Mouse (Mus musculus) spleen, embryonic (tissue): ENCODE data around the gene Mtx1.

ENCODE experiments used
- CTCF ChIA-PET: fragments of 350-600 bp; sonication (Branson Sonifier 250); formaldehyde crosslinking; loops from one replicate; lab custom pipeline; 2022; lab: Charles Lee

Mtx1 gene

DNA sequence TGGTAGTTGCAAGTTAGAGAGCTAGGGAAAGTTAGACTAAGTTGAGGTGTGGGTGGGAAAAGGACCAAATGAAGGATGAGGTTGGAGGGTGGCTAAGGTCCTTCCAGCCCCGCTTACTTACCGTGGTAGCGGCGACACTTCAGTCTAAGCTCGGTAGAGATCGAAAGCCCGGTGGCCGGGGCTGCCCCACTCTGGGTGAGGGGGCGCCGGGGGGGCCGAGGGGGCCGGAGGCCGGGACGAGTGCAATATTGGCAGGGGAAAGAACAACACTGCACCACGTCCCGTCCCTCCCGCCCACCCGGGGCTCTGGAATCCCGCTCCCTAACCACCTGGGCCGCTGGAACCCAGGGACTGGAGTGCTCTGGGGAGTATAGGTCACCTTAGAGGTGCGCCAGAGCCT lies at the start of gene Mtx1:
Gene Mtx1, minus strand, starts transcription at position 189 of the 400 bp plus-strand sequence.
- CTCF ChIA-PET = no interaction called here

DNA sequence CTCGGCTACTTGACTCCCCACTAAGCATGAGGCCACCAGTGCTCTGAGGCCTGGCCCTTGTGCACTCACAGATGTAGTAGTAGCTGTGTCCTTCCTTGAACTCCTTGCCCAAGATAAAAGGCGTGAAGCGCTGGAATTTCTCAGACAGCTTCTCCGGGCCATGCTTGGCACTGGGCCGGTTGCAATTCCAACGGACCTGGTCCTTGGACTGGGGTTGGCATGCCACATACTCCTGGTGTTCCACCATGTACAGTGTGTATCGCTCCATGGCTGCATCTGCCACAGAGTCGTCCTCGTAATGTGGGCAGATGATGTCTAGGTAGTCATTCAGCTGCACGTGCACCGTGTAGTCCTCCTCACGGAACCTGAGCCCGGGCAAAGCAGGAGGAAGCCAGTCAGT lies 49.2 kb upstream of the Mtx1 start:
- CTCF ChIA-PET = no interaction called here

- CTCF ChIA-PET = interaction anchor here (1.3 kb wide), 1 partner anchor 27 kb away, joined by 4 read pairs; no protein-coding TSS in a partner anchor
These were observed 44.9 kb upstream of the Mtx1 start for GRCm38 (mm10) chr3:89271760-89272159.

DNA sequence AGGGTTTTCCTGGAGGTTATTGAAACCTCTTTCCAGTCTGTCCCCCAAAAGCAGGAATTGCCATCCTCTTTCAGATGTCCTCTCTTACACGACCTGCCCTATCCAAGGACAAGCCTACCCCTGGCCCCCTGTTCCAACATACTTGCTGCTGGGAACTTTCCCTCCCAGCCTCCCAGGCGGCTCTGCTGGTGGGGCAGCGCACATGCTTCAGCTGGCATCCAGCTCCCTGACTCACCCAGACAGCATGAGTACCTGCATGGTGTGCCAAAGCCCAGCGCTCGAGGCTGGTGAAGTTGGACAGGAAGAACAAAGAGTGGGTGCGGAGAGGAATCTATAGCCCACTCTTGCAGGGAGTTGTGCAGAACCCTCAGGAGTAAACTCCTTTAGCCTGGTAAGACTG lies 44.0 kb upstream of the Mtx1 start:
- CTCF ChIA-PET = interaction anchor here (1.0 to 1.3 kb wide), 2 partner anchors 20 to 28 kb away, joined by 3 to 4 read pairs; no protein-coding TSS in a partner anchor

DNA sequence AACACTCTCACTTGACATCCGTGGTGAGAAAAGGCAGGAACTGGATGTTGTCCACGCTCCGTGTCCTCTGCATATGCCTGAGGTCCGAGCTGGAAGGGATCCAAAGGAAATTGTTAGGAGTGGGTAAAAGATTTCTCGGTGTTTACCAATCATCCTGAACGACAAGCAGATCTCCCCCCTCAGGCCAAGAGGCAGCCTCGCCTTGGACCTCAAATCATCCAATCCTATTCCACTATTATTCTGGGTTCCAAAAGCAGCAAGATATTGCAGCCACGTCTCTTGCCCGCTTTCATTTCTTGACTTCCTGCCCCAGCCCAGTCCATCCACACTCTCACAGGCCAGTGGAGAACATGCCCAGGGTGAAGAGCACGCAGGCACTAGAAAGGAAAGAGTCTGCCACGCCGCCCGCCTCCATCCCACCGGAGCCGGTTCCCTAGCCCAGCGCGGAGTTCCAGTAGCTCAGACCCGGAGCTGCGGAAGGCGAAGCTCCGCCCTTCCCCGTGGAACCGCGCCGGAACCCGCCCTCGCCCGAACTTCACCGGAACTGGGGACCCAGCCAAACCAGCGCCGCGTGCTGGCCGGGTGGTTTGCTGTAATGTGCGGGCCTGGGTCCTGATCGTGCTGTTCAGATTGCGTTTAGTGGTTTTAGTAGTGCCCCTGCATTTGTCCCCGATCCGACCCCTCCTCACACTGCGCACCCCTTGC lies 43.3 kb upstream of the Mtx1 start, which contains the start of gene Slc50a1:
Gene Slc50a1, minus strand, starts transcription at position 520 of the 705 bp plus-strand sequence.
- CTCF ChIA-PET = interaction anchor here (0.6 to 1.3 kb wide), 3 partner anchors 19 to 49 kb away, joined by 3 to 7 read pairs (median 4); no protein-coding TSS in a partner anchor

DNA sequence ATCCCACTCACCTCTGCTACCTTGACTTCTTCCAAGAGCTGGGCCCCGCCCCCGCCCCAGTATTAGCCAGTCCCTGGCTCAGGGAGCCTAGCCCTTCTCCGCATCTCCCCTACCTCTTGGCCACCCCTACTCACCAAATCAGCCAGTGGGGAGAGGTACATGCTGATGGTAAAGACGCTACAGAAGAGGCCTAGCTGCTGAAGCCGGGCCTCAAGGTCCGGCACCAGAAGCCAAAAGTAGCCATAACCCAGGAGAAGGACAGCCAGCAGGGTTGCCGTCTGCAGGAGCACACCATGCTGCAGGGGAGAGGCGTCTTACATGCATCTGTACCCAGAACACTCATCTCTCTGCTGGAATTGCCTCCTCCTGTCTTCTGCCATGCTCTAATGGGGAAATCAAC lies 42.0 kb upstream of the Mtx1 start:
- CTCF ChIA-PET = no interaction called here

GRCm38 (mm10) chr3:89266439-89266893 lies 39.6 kb upstream of the Mtx1 start:
- CTCF ChIA-PET = interaction anchor here (0.5 to 1.2 kb wide), 4 partner anchors 15 to 716 kb away, joined by 3 to 6 read pairs (median 4); no protein-coding TSS in a partner anchor

DNA sequence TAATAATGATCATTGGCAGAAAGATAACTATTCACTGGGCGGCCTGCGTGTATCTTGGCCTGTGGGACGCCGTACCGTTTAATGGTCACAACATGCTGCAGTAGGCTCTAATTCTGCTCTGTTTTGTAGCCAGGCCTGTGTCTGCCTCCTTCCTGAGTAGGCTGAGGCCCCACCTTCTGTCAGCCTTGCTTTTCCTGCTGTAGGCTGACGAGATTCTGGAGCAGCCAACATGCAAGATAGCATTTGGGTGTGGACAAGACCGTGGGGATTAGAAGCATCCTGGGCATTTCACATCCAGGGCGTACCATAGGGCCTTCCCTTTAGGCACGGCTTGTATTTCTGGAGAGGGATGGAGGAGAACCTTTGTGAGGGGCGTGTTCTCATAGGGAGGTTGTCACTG lies 35.5 kb upstream of the Mtx1 start:
- CTCF ChIA-PET = interaction anchor here (0.7 kb wide), 1 partner anchor 70 kb away, joined by 6 read pairs; no protein-coding TSS in a partner anchor

GRCm38 (mm10) chr3:89260211-89260610 lies 33.3 kb upstream of the Mtx1 start:
- CTCF ChIA-PET = no interaction called here

- CTCF ChIA-PET = no interaction called here
These were observed 32.2 kb upstream of the Mtx1 start, which contains the start of gene Dpm3 for GRCm38 (mm10) chr3:89259076-89259475. Gene Dpm3 (plus strand): TSS chr3:89259358.

DNA sequence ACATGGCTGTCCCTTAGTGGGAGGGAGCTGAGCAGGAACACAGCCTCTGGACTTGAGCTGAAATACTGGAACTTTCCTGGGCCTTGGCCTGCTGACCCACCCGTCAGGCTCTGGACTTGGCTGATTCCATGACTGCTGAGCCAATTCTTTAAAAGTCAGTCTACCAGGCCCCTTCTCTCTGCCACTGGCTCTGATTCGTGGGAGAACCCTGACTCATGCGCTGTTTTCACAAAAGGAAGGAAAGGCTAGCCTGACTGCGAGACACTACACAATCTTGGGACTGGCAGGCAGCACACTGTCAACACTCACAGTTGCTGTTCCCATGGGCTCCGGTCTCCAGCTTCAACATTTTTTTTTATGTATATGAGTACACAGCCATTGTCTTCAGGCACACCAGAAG lies 29.3 kb upstream of the Mtx1 start:
- CTCF ChIA-PET = no interaction called here

DNA sequence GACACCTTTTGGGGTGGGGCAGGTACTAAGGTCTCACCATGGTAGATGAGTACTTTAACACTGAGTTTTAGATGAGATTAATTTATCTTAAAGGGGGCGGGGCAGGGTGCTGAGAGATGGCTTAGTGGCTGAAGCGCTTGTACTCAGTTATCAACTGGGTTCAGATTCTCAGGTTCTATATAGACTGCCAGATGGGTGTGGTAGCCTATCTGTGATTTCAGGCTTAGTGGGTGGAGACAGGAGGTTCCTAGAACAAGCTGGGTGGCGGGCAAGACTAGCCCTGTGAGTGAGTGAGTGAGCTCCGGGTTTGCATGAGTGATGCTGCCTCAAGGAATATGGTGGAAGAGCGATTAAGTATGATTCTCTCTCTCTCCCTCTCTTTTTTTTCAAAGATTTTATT lies 28.1 kb upstream of the Mtx1 start:
- CTCF ChIA-PET = no interaction called here

- CTCF ChIA-PET = interaction anchor here (0.5 to 2.5 kb wide), 4 partner anchors 19 to 192 kb away, joined by 3 to 12 read pairs (median 6); partner anchors contain the start of genes Efna1 and Slc50a1
These were observed 24.5 kb upstream of the Mtx1 start for GRCm38 (mm10) chr3:89251365-89251895.

- CTCF ChIA-PET = interaction anchor here (0.6 to 2.5 kb wide), 4 partner anchors 20 to 54 kb away, joined by 3 to 12 read pairs (median 4); partner anchors contain the start of genes Efna1 and Slc50a1
These were observed 23.6 kb upstream of the Mtx1 start for GRCm38 (mm10) chr3:89250435-89251040.

DNA sequence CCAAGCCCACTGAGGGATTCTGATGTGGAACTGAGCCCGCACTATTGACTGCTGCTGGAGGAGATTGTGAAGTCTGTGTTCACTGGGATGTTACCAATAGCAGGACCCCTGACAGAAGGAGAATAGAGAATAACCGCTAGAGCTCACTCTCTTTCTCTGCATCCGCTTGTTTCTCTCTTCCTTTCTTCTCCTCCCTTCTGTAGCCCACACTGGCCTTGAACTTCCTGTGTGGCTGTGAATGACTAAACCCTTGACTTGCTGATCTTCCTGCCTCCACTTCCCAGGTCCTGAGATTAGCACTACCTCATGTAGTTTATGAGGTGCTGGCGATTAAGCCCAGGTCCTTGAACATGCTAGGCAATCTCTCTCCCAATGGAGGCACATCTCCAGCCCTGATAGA lies 20.6 kb upstream of the Mtx1 start:
- CTCF ChIA-PET = no interaction called here

DNA sequence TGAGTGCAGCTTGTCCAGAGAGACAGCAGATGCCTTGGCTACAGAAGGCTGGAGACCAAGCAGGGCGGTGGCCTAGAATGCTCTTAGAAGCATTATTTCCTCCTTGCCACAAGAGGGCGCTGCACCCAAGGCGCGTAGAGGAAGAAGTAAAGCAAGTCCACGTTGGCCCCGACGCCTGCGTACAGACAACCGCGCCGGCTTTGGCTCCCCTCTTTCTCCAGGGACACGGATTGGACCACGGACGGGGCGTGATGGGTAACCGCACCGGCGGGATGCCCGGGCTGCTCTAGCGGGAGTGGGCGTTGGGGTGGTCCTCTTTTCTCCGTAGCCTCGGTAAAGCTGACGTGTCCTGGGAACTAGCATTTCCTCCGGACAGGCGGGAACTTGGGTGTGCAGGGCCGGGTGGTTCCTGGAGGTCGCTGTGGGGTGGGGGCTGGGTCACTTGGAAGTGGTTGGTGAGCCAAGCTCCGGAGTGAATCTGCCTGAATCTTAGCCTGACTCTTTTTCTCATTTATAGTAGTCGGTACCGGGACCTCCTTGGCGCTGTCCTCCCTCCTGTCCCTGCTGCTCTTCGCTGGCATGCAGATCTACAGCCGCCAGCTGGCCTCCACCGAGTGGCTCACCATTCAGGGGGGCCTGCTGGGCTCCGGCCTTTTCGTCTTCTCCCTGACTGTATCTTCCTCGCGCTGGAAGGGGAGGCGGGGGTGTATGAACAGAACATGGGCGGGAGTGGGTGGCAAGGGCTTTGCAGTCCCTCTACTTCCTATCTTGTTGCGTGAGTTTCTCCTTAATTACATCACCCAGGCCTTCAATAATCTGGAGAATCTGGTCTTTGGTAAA lies 19.6 kb upstream of the Mtx1 start, which contains the start of gene Trim46:
Gene Trim46, minus strand, starts transcription at position 49 of the 840 bp plus-strand sequence.
- CTCF ChIA-PET = interaction anchor here (0.6 to 1.5 kb wide), 5 partner anchors 20 to 358 kb away, joined by 3 to 6 read pairs (median 5); partner anchors contain the start of genes Efna1 and Gba

DNA sequence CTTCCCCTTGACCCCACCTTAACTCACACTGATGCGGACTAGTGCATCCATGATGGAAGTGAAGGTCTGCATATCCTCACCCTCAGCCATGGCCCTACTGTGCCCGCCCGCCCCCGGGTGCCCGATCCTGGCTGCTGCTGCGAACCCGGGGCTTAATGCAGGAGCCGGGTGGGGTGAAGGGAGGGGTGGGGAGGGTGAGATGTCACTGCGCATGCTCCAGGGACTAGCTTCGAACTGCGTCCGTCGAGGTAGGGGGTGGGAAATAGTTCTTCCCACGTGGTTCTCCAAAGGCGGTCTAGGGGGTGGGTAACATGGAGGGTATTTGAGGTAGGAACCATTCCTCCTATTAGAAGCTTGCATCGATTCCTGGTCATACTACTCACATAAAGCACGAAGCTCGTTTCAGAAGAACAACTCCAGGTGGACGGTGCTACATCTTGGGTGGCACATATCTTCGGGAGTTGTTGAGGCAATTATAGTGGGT lies 18.8 kb upstream of the Mtx1 start, which contains the start of gene Krtcap2:
Gene Krtcap2, plus strand, starts transcription at position 279 of the 484 bp plus-strand sequence.
- CTCF ChIA-PET = interaction anchor here (0.6 to 1.5 kb wide), 5 partner anchors 11 to 973 kb away, joined by 3 to 6 read pairs (median 5); partner anchors contain the start of genes Efna1 and Gba

GRCm38 (mm10) chr3:89244982-89245687 lies 18.2 kb upstream of the Mtx1 start:
- CTCF ChIA-PET = interaction anchor here (0.6 to 1.5 kb wide), 6 partner anchors 11 to 973 kb away, joined by 4 to 6 read pairs (median 5); partner anchors contain the start of gene Efna1

GRCm38 (mm10) chr3:89244158-89244981 lies 17.5 kb upstream of the Mtx1 start:
- CTCF ChIA-PET = interaction anchor here (0.6 to 1.5 kb wide), 4 partner anchors 10 to 30 kb away, joined by 5 to 6 read pairs (median 5); no protein-coding TSS in a partner anchor
